Mouse (Mus musculus) spleen, adult 18-20 months (tissue): ENCODE measurements around the gene Coq8b.

Experiments used
- DNase-seq, 2 experiments: peaks; one replicate each; pipeline ENCODE4 v3.0.0; 2022; ENCODE audit warnings: mixed read lengths in 2 of 2

Gene Coq8b

GRCm38 (mm10) chr7:27232781-27233281 lies at the start of gene Coq8b:
Gene Coq8b (plus strand): TSS chr7:27233023.
- peak; percentile 88 to 91 for DNase-seq

GRCm38 (mm10) chr7:27184964-27185363 lies 47.9 kb upstream of the Coq8b start:
- DNase-seq = peak in 1 of 2 experiments; percentile 41

- DNase-seq = no peak
Observed at GRCm38 (mm10) chr7:27185986-27186385, 46.8 kb upstream of the Coq8b start.

- DNase-seq = no peak
Observed at GRCm38 (mm10) chr7:27189271-27189931, 43.4 kb upstream of the Coq8b start.

GRCm38 (mm10) chr7:27192434-27192833 lies 40.4 kb upstream of the Coq8b start:
- no peak for DNase-seq

GRCm38 (mm10) chr7:27193731-27194130 lies 39.1 kb upstream of the Coq8b start:
- no peak for DNase-seq

GRCm38 (mm10) chr7:27195681-27196611 lies 36.9 kb upstream of the Coq8b start, which contains the start of the genes BC024978 and Snrpa:
Gene BC024978 (plus strand): TSS chr7:27195781.
Gene Snrpa (minus strand): TSS chr7:27196271.
- DNase-seq = peak; percentile 87 to 92

- DNase-seq = no peak
Observed at GRCm38 (mm10) chr7:27197136-27197535, 35.7 kb upstream of the Coq8b start.

GRCm38 (mm10) chr7:27197634-27198033 lies 35.2 kb upstream of the Coq8b start:
- DNase-seq = no peak

GRCm38 (mm10) chr7:27198355-27198754 lies 34.5 kb upstream of the Coq8b start:
- no peak for DNase-seq

GRCm38 (mm10) chr7:27198779-27199178 lies 34.0 kb upstream of the Coq8b start:
- no peak for DNase-seq

- DNase-seq = no peak
Observed at GRCm38 (mm10) chr7:27203730-27204449, 28.9 kb upstream of the Coq8b start.

- no peak for DNase-seq
Observed at GRCm38 (mm10) chr7:27212626-27213025, 20.2 kb upstream of the Coq8b start.

- DNase-seq = no peak
Observed at GRCm38 (mm10) chr7:27218586-27218985, 14.2 kb upstream of the Coq8b start.

- DNase-seq = no peak
Observed at GRCm38 (mm10) chr7:27219937-27220336, 12.9 kb upstream of the Coq8b start.

- no peak for DNase-seq
Observed at GRCm38 (mm10) chr7:27221939-27222338, 10.9 kb upstream of the Coq8b start.

GRCm38 (mm10) chr7:27222538-27222937 lies 10.3 kb upstream of the Coq8b start:
- DNase-seq = no peak

- no peak for DNase-seq
Observed at GRCm38 (mm10) chr7:27224877-27225575, 7.8 kb upstream of the Coq8b start.

GRCm38 (mm10) chr7:27227276-27227675 lies 5.5 kb upstream of the Coq8b start:
- no peak for DNase-seq

- no peak for DNase-seq
Observed at GRCm38 (mm10) chr7:27227676-27228075, 5.1 kb upstream of the Coq8b start.

GRCm38 (mm10) chr7:27228281-27228821 lies 4.5 kb upstream of the Coq8b start, which contains the start of gene Itpkc:
Gene Itpkc (minus strand): TSS chr7:27228661.
- peak; percentile 80 to 86 for DNase-seq

- no peak for DNase-seq
Observed at GRCm38 (mm10) chr7:27228865-27229264, 4.0 kb upstream of the Coq8b start.
